Mouse (Mus musculus) forebrain, embryonic 11.5 days (tissue): Measurements from ENCODE around the gene Sys1. TPM values are rescaled to one million over a fixed set of nuclear protein-coding genes. Genes with fewer than 3 reads are reported as not detected.

Experiments used
- polyA plus RNA-seq: library from polyadenylated mRNA; unstranded; fragments of >200 nt; fragmentation: Nextera tagmentation; extraction: Ambion mirVana; gene quantifications from 2 replicates; pipeline ENCODE4 v1.2.1, GENCODE M21; 2014

Gene Sys1
- polyA plus RNA-seq, 1 experiment from 2014 or later = 63.4 TPM

Other genes with a start within 250 kb of the Sys1 start
- not detected in 2 replicates for gene Wfdc15b, start 235.3 kb upstream of the Sys1 start, polyA plus RNA-seq
- not detected in 2 replicates for gene Svs2, start 218.5 kb upstream of the Sys1 start, polyA plus RNA-seq
- not detected in 2 replicates for gene Svs3b, start 200.3 kb upstream of the Sys1 start, polyA plus RNA-seq
- not detected in 2 replicates for gene Svs4, start 178.5 kb upstream of the Sys1 start, polyA plus RNA-seq
- gene Svs3a, start 167.7 kb upstream of the Sys1 start, polyA plus RNA-seq = not detected in 2 replicates
- gene Svs6, start 140.2 kb upstream of the Sys1 start, polyA plus RNA-seq = not detected in 2 replicates
- gene Svs5, start 124.2 kb upstream of the Sys1 start, polyA plus RNA-seq = not detected in 2 replicates
- gene Slpi, start 67.9 kb upstream of the Sys1 start, polyA plus RNA-seq = 0.31 and 0.32 TPM in 2 replicates
- gene Rbpjl, start 53.8 kb upstream of the Sys1 start, polyA plus RNA-seq = not detected in 2 replicates
- gene Matn4, start 51.8 kb upstream of the Sys1 start, polyA plus RNA-seq = not detected in 2 replicates
- 15.3 and 15.9 TPM in 2 replicates for gene Sdc4, start 13.1 kb upstream of the Sys1 start, polyA plus RNA-seq
- 3.2 and 7.3 TPM in 2 replicates for gene Gm20458, start 4.0 kb downstream of the Sys1 start, polyA plus RNA-seq
- not detected in 2 replicates for gene Trp53tg5, start 16.8 kb downstream of the Sys1 start, polyA plus RNA-seq
- 3.4 and 3.6 TPM in 2 replicates for gene Dbndd2, start 29.1 kb downstream of the Sys1 start, polyA plus RNA-seq
- gene Pigt, start 40.6 kb downstream of the Sys1 start, polyA plus RNA-seq = 51.3 and 60.3 TPM in 2 replicates
- gene Wfdc2, start 105.4 kb downstream of the Sys1 start, polyA plus RNA-seq = 35.1 and 44.4 TPM in 2 replicates
- gene Spint3, start 116.5 kb downstream of the Sys1 start, polyA plus RNA-seq = not detected in 2 replicates
- gene Wfdc6a, start 128.5 kb downstream of the Sys1 start, polyA plus RNA-seq = not detected in 2 replicates
- not detected in 2 replicates for gene Eppin, start 136.6 kb downstream of the Sys1 start, polyA plus RNA-seq
- gene Wfdc6b, start 156.6 kb downstream of the Sys1 start, polyA plus RNA-seq = not detected in 2 replicates
- not detected in 2 replicates for gene Wfdc8, start 156.7 kb downstream of the Sys1 start, polyA plus RNA-seq
- gene Wfdc16, start 181.8 kb downstream of the Sys1 start, polyA plus RNA-seq = not detected in 2 replicates
- not detected in 2 replicates for gene Wfdc10, start 199.1 kb downstream of the Sys1 start, polyA plus RNA-seq
- gene Wfdc9, start 199.6 kb downstream of the Sys1 start, polyA plus RNA-seq = not detected in 2 replicates
- not detected in 2 replicates for gene Wfdc11, start 217.1 kb downstream of the Sys1 start, polyA plus RNA-seq
- gene Wfdc13, start 228.1 kb downstream of the Sys1 start, polyA plus RNA-seq = not detected in 2 replicates
- gene Spint4, start 241.5 kb downstream of the Sys1 start, polyA plus RNA-seq = not detected in 2 replicates